Mouse (Mus musculus): Measurements from ENCODE around the gene Chmp3. TPM values are rescaled to one million over a fixed set of nuclear protein-coding genes. Genes with fewer than 3 reads are reported as not detected.

Chmp3 gene
- polyA plus RNA-seq, 1 experiment from 2014 or later: 30.4 TPM

DNA sequence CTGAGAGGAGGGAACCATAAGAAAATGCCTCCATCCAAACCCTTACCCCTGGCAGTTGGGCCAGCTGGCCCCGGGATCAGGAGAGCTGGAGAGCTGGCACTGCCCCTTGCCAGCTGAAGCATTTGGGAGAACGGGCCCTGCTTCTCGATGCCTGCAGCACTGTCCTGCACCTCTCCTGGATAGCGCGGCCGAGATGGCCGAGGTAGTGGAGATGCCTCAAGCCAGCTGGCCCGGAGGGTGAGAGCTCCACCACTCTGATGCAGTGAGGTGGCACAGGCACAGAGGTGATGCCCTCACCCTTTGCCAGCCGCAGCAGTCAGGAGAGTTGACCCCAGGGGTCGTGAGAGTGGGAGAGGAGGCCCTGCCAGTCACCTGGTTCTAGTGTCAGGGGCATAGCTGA is 16.5 kb upstream of the Chmp3 start:
- no peak for ATAC-seq (ENCODE audit: low read depth)
- H3K36me3 ChIP-seq (ENCODE audit: control insufficient read depth, insufficient read depth): no peaks in the 10 kb centered on the region
- H3K27me3 ChIP-seq (ENCODE audit: control insufficient read depth, insufficient read depth, low read depth, low read length): no peaks in the 10 kb centered on the region
- WGBS (ENCODE audit: insufficient replicate concordance): 75% methylated on average over 10 of the region's 10 CpGs
- H3K4me1 ChIP-seq (ENCODE audit: control insufficient read depth, low read depth, low read length): no peaks in the 10 kb centered on the region
- H3K9me3 ChIP-seq (replicated peaks; ENCODE audit: control insufficient read depth, low read length): no peaks in the 10 kb centered on the region
- no peak overlapping the region for H3K4me2 ChIP-seq (ENCODE audit: low read depth, low read length)
- no peak overlapping the region for H3K9ac ChIP-seq (ENCODE audit: low read depth, low read length)
- no peak overlapping the region for H3K4me3 ChIP-seq (ENCODE audit: low read depth, low read length)
- H3K27ac ChIP-seq (ENCODE audit: low read length): no peak overlapping the region

DNA sequence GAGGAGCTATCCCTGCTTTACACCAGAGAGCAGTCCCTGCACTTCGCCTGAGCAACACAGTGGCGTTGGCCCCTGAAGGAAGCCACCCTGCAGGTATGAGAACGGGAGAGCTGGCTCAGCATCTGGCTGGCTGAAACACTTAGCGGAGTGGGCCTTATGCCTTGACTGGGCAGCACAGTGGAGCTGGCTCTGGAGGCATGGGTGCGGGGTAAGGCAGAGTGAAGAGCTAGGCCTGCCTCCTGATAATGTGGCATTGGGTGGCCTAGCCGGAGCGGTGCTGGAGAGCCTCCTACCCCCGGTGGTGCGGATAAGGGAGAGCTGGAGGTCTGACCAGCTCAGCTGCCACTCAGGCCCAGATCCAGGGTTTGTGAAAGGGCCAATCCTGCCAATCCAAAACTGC is 15.8 kb upstream of the Chmp3 start:
- ATAC-seq (ENCODE audit: low read depth): no peak
- Histone ChIP-seq H3K9ac (ENCODE audit: low read depth, low read length) (no peak overlapping the region), H3K36me3 (ENCODE audit: control insufficient read depth, insufficient read depth) (no peaks in the 10 kb centered on the region), H3K4me1 (ENCODE audit: control insufficient read depth, low read depth, low read length) (no peaks in the 10 kb centered on the region), H3K27me3 (ENCODE audit: control insufficient read depth, insufficient read depth, low read depth, low read length) (no peaks in the 10 kb centered on the region), H3K27ac (ENCODE audit: low read length) (no peak overlapping the region), H3K4me2 (ENCODE audit: low read depth, low read length) (no peak overlapping the region), H3K4me3 (ENCODE audit: low read depth, low read length) (no peak overlapping the region), H3K9me3 (replicated peaks; ENCODE audit: control insufficient read depth, low read length) (no peaks in the 10 kb centered on the region)
- 84% methylated on average over 9 of the region's 9 CpGs for WGBS (ENCODE audit: insufficient replicate concordance)

DNA sequence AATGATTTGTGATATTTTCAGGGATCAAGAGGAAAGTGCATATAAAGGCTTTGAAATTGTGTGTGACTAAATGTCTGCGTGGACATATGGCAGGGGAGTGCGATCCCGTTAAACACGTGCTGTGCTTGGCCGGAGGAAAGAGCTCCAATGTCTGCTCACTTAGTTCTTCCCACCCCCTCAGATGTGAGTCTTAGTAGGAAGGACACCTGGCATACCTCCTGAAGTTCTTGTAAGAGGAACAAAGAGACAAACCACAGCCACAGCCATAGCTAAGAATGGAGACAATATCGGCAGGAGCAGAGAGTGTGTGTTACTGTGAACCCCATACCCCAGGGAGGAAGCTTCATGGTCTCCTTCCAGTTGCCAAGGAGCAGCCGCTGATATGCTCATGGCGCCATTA is 13.4 kb upstream of the Chmp3 start:
- ATAC-seq (ENCODE audit: low read depth): no peak
- Histone ChIP-seq H3K36me3 (ENCODE audit: control insufficient read depth, insufficient read depth) (no peaks in the 10 kb centered on the region), H3K27me3 (ENCODE audit: control insufficient read depth, insufficient read depth, low read depth, low read length) (no peaks in the 10 kb centered on the region)

DNA sequence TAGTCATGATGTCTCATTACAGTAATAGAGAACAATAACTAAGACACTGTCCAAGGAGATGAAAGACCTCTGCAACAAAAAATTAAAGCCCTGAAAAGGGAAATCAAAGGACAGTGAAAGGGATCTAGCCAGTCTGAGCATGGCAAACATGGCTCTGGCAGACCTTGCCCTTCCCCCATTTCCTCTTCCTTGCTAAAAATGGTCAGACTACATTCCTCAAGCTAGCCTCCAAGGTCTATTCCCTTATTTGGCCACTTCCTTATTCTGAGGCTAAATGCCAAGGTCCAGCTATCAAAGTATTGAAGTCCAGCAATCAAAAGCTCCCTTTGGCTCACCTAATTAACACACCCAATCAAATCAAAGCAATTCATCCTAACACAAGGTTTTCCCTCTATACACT is 6.3 kb upstream of the Chmp3 start:
- H3K4me1 ChIP-seq (ENCODE audit: control insufficient read depth, low read depth, low read length): no peaks in the 10 kb centered on the region
- no peaks in the 10 kb centered on the region for H3K27me3 ChIP-seq (ENCODE audit: control insufficient read depth, insufficient read depth, low read depth, low read length)
- no peak overlapping the region for H3K4me2 ChIP-seq (ENCODE audit: low read depth, low read length)
- ATAC-seq (ENCODE audit: low read depth): no peak
- no peak overlapping the region for H3K27ac ChIP-seq (ENCODE audit: low read length)
- no peak overlapping the region for H3K4me3 ChIP-seq (ENCODE audit: low read depth, low read length)
- no peaks in the 10 kb centered on the region for H3K9me3 ChIP-seq (replicated peaks; ENCODE audit: control insufficient read depth, low read length)
- H3K9ac ChIP-seq (ENCODE audit: low read depth, low read length): no peak overlapping the region
- H3K36me3 ChIP-seq (ENCODE audit: control insufficient read depth, insufficient read depth): no peaks in the 10 kb centered on the region

More for the DNA sequence above, 13.4 kb upstream of the Chmp3 start:
- Histone ChIP-seq H3K4me2 (ENCODE audit: low read depth, low read length) (no peak overlapping the region), H3K27ac (ENCODE audit: low read length) (no peak overlapping the region), H3K9me3 (replicated peaks; ENCODE audit: control insufficient read depth, low read length) (no peaks in the 10 kb centered on the region), H3K4me3 (ENCODE audit: low read depth, low read length) (no peak overlapping the region), H3K4me1 (ENCODE audit: control insufficient read depth, low read depth, low read length) (no peaks in the 10 kb centered on the region), H3K9ac (ENCODE audit: low read depth, low read length) (no peak overlapping the region)
- WGBS (ENCODE audit: insufficient replicate concordance): 73% methylated on average over 8 of the region's 8 CpGs

DNA sequence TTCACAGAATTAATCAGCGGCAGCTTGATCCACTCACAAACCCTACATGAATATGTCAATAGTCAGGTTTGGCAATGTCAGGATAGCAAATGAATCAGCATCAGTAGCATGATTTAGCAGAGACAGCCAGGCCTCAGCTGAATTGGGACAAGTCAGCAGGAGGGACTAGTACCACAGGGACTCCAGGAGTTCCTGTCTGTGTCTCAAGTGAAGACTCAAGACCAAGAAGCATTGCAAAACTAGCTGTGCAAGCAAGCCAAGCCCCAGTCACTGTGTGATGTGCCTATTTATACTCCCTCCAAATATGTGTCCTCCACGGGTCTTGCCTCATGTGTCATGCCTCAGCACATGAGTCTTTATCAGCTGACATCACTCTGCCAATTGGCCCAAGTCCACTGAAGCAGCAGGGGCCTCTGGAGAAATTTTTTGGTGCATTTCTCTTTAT is 11.9 kb downstream of the Chmp3 start:
- no peaks in the 10 kb centered on the region for H3K27me3 ChIP-seq (ENCODE audit: control insufficient read depth, insufficient read depth, low read depth, low read length)
- no peak overlapping the region for H3K4me2 ChIP-seq (ENCODE audit: low read depth, low read length)
- ATAC-seq (ENCODE audit: low read depth): no peak
- no peak overlapping the region for H3K9ac ChIP-seq (ENCODE audit: low read depth, low read length)
- H3K9me3 ChIP-seq (replicated peaks; ENCODE audit: control insufficient read depth, low read length): no peaks in the 10 kb centered on the region
- 52% methylated on average over 2 of the region's 2 CpGs for WGBS (ENCODE audit: insufficient replicate concordance)
- H3K27ac ChIP-seq (ENCODE audit: low read length): no peak overlapping the region
- no peak overlapping the region for H3K4me3 ChIP-seq (ENCODE audit: low read depth, low read length)
- H3K36me3 ChIP-seq (ENCODE audit: control insufficient read depth, insufficient read depth): no peaks in the 10 kb centered on the region
- H3K4me1 ChIP-seq (ENCODE audit: control insufficient read depth, low read depth, low read length): no peaks in the 10 kb centered on the region; the same call in 1 of the 2 replicates

DNA sequence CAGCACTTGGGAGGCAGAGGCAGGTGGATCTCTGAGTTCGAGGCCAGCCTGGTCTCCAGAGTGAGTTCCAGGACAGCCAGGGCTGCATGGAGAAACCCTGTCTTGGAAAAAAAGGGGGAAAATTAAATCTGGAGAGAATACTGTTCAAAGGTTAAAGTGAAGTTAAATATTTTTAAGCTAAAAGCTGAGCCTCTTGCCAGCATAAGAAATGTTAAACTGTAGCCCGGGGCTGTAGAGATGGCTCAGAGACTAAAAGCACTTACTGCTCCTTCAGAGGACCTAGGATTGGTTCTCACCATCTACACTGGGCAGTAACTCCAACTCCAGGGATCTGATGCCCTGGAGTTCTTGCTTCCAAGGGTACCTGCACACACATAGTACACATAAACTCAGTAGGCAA is 13.2 kb downstream of the Chmp3 start:
- Histone ChIP-seq H3K9ac (ENCODE audit: low read depth, low read length) (no peak overlapping the region), H3K9me3 (replicated peaks; ENCODE audit: control insufficient read depth, low read length) (no peaks in the 10 kb centered on the region), H3K36me3 (ENCODE audit: control insufficient read depth, insufficient read depth) (no peaks in the 10 kb centered on the region), H3K27me3 (ENCODE audit: control insufficient read depth, insufficient read depth, low read depth, low read length) (no peaks in the 10 kb centered on the region), H3K27ac (ENCODE audit: low read length) (no peak overlapping the region), H3K4me3 (ENCODE audit: low read depth, low read length) (no peak overlapping the region), H3K4me1 (ENCODE audit: control insufficient read depth, low read depth, low read length) (no peaks in the 10 kb centered on the region; the same call in 1 of the 2 replicates), H3K4me2 (ENCODE audit: low read depth, low read length) (no peak overlapping the region)
- ATAC-seq (ENCODE audit: low read depth): no peak
- WGBS (ENCODE audit: insufficient replicate concordance): 83% methylated on average over 2 of the region's 2 CpGs

DNA sequence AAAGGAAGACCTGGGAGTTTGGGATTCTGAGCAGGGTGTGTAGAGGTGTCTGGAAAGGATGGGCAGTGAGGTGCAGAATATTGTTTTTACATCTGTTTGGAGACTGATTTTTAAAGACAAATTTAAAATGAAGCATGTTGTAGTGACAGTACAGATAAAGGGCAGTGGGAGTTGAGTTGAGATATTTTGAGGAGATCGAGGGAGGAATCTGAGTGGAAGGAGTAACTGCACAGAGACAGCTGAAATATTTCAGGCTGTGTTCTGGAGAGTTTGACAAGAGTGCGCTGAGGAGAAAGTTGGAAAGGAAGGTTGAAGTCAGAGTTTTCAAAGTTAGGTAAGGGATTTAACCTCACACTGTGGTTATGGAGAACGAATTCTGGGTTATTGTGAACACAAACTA is 25.0 kb downstream of the Chmp3 start:
- Histone ChIP-seq H3K36me3 (ENCODE audit: control insufficient read depth, insufficient read depth) (no peaks in the 10 kb centered on the region; the same call in none of the 2 replicates), H3K4me2 (ENCODE audit: low read depth, low read length) (no peak overlapping the region), H3K9me3 (replicated peaks; ENCODE audit: control insufficient read depth, low read length) (no peaks in the 10 kb centered on the region), H3K9ac (ENCODE audit: low read depth, low read length) (no peak overlapping the region), H3K4me1 (ENCODE audit: control insufficient read depth, low read depth, low read length) (no peaks in the 10 kb centered on the region), H3K27ac (ENCODE audit: low read length) (no peak overlapping the region), H3K4me3 (ENCODE audit: low read depth, low read length) (no peak overlapping the region), H3K27me3 (ENCODE audit: control insufficient read depth, insufficient read depth, low read depth, low read length) (no peaks in the 10 kb centered on the region)
- WGBS (ENCODE audit: insufficient replicate concordance): 85% methylated on average over 3 of the region's 3 CpGs
- ATAC-seq (ENCODE audit: low read depth): no peak

DNA sequence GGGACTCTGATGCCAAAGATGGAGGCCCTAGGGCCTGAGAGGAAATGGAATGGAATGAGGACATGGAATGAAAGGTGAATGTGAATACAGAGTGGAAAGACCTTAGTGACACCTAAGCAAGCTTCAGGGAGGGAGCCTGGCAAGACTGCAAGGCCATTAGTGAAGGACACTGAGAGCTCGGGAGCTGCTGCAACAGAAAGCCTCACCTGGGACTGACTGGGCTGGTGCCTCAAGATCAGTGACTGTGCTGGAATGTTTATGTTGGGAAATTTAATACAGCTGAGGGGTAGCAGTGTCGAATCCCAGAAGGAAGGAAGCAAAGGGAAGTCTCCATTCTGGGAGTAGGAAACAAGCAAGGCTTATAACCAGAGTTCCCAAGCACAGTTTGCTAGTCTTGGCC is 25.4 kb downstream of the Chmp3 start:
- no peaks in the 10 kb centered on the region; the same call in none of the 2 replicates for H3K36me3 ChIP-seq (ENCODE audit: control insufficient read depth, insufficient read depth)
- H3K27me3 ChIP-seq (ENCODE audit: control insufficient read depth, insufficient read depth, low read depth, low read length): no peaks in the 10 kb centered on the region
- 59% methylated on average over 2 of the region's 2 CpGs for WGBS (ENCODE audit: insufficient replicate concordance)
- H3K27ac ChIP-seq (ENCODE audit: low read length): no peak overlapping the region
- no peaks in the 10 kb centered on the region for H3K4me1 ChIP-seq (ENCODE audit: control insufficient read depth, low read depth, low read length)
- no peak for ATAC-seq (ENCODE audit: low read depth)
- H3K4me2 ChIP-seq (ENCODE audit: low read depth, low read length): no peak overlapping the region
- H3K9ac ChIP-seq (ENCODE audit: low read depth, low read length): no peak overlapping the region
- H3K4me3 ChIP-seq (ENCODE audit: low read depth, low read length): no peak overlapping the region
- no peaks in the 10 kb centered on the region for H3K9me3 ChIP-seq (replicated peaks; ENCODE audit: control insufficient read depth, low read length)

DNA sequence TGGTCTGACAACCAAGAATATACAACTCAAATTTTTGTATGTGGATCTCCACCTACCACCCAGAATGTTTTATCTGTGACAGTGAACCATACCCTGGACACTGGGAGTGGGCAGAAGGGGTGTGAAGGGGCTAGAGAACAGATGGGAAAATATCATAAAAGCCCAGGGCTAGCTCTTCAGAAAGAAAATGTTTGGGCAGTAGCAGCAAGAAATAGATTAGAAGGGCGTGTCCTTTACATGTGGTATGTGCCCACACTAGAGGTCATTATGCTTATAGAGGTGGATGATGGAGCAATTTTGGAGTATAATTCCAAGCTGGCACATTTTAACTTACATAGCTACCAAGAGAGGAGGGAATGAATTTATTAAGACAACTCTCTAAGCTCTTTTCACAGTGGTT is 31.8 kb downstream of the Chmp3 start:
- Histone ChIP-seq H3K4me1 (ENCODE audit: control insufficient read depth, low read depth, low read length) (peaks cover 11% of the 10 kb centered on the region), H3K9me3 (replicated peaks; ENCODE audit: control insufficient read depth, low read length) (no peaks in the 10 kb centered on the region), H3K4me3 (ENCODE audit: low read depth, low read length) (no peak overlapping the region), H3K27me3 (ENCODE audit: control insufficient read depth, insufficient read depth, low read depth, low read length) (no peaks in the 10 kb centered on the region), H3K36me3 (ENCODE audit: control insufficient read depth, insufficient read depth) (peaks cover 9% of the 10 kb centered on the region), H3K27ac (ENCODE audit: low read length) (0 out of 2 replicates have a peak overlapping the region, but pooled peaks have one; percentile 31), H3K9ac (ENCODE audit: low read depth, low read length) (no peak overlapping the region), H3K4me2 (ENCODE audit: low read depth, low read length) (no peak overlapping the region)
- peak; percentile 63 for ATAC-seq (ENCODE audit: low read depth)
- 54% methylated on average over 1 of the region's 1 CpGs for WGBS (ENCODE audit: insufficient replicate concordance)

All from liver, embryonic 16.5 days (tissue).